Mouse (Mus musculus): ENCODE data around the gene Kcne1. TPM values are rescaled to one million over a fixed set of nuclear protein-coding genes. Genes with fewer than 3 reads are reported as not detected.
A peak's percentile ranks its signal among the peaks of the same experiment; 100 is the strongest.

Gene Kcne1
- polyA plus RNA-seq, 1 experiment from 2014 or later, result 0.60 TPM

- Histone ChIP-seq H3K27ac (no peak overlapping the region), H3K9ac (no peak overlapping the region), H3K4me3 (replicated peaks) (no peak overlapping the region), H3K4me1 (0 out of 2 replicates have a peak, but pooled peaks cover 2% of the 10 kb centered on the region), H3K9me3 (no peaks in the 10 kb centered on the region), H3K27me3 (replicated peaks) (no peaks in the 10 kb centered on the region), H3K4me2 (no peak overlapping the region), H3K36me3 (no peaks in the 10 kb centered on the region)
- WGBS, result 42% methylated on average over 7 of the region's 7 CpGs
- no peak for ATAC-seq (ENCODE audit: insufficient read depth, low FRiP score, low read depth)
Observed at GRCm38 (mm10) chr16:92324309-92325061, 34.8 kb downstream of the Kcne1 start.

DNA sequence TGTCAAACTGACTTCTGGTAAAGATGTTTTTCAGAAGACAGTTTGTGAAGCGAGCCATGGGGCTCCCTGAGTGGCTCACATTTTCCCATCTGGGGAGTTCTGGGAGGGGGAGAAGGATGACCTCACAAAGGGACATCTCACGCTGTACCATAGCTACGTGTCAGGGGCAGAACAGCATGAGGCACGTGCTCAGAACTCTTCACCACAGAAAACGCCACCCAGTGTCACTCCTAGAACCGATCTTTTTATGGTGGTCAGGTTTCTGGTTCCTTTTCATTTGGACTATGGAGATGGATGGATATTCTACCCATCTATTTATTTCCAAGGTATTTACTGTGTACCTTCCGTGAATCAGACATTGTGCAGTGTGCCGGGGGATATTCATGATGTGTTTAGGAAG, 37.9 kb downstream of the Kcne1 start, which contains the start of gene Fam243:
Gene Fam243, minus strand, starts transcription at position 101 of the 400 bp plus-strand sequence.
- H3K9ac ChIP-seq, result no peak within 1 kb of the TSS
- WGBS, result 90% methylated on average over 8 of the region's 8 CpGs
- no peaks in the 10 kb centered on the region for H3K36me3 ChIP-seq
- 0 out of 2 replicates have a peak, but pooled peaks cover 2% of the 10 kb centered on the region for H3K4me1 ChIP-seq
- no peaks in the 10 kb centered on the region for H3K27me3 ChIP-seq (replicated peaks)
- H3K27ac ChIP-seq, result no peak within 1 kb of the TSS
- no peaks in the 10 kb centered on the region for H3K9me3 ChIP-seq
- H3K4me3 ChIP-seq (replicated peaks), result no peak within 1 kb of the TSS
- ATAC-seq (ENCODE audit: insufficient read depth, low FRiP score, low read depth), result no peak
- H3K4me2 ChIP-seq, result no peak within 1 kb of the TSS

DNA sequence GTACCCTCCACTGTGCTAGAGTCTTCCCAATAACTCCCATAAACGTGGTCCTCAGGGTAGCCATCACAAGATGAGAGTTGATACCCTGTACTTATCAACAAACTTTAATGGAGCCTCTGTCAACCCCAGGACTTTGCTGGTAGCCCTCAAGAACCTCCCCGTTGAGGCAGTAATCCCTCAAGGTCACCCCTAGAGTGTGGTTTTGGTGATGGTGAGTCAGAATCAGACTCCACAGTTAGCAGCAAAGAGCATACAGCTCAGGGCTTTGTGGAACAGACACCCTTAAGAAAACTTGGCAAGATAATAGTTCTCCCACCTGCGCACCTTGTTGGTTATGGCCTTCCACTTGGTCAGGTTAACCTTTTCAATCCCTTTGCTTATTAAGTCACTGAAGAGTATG, 38.9 kb downstream of the Kcne1 start:
- Histone ChIP-seq H3K9me3 (no peaks in the 10 kb centered on the region), H3K4me2 (no peak overlapping the region), H3K9ac (no peak overlapping the region), H3K4me1 (0 out of 2 replicates have a peak, but pooled peaks cover 2% of the 10 kb centered on the region), H3K4me3 (replicated peaks) (no peak overlapping the region), H3K27me3 (replicated peaks) (no peaks in the 10 kb centered on the region), H3K36me3 (no peaks in the 10 kb centered on the region), H3K27ac (no peak overlapping the region)
- WGBS, result 79% methylated on average over 3 of the region's 3 CpGs
- no peak for ATAC-seq (ENCODE audit: insufficient read depth, low FRiP score, low read depth)

- no peak overlapping the region for H3K4me3 ChIP-seq (replicated peaks)
- no peak overlapping the region for H3K9ac ChIP-seq
- H3K4me2 ChIP-seq, result no peak overlapping the region
- H3K27ac ChIP-seq, result no peak overlapping the region
- H3K9me3 ChIP-seq, result no peaks in the 10 kb centered on the region
- H3K36me3 ChIP-seq, result no peaks in the 10 kb centered on the region
- WGBS, result 58% methylated on average over 20 of the region's 20 CpGs
- H3K4me1 ChIP-seq, result 0 out of 2 replicates have a peak, but pooled peaks cover 2% of the 10 kb centered on the region
- ATAC-seq (ENCODE audit: insufficient read depth, low FRiP score, low read depth), result no peak
- H3K27me3 ChIP-seq (replicated peaks), result no peaks in the 10 kb centered on the region
Observed at GRCm38 (mm10) chr16:92319353-92320109, 39.7 kb downstream of the Kcne1 start.

DNA sequence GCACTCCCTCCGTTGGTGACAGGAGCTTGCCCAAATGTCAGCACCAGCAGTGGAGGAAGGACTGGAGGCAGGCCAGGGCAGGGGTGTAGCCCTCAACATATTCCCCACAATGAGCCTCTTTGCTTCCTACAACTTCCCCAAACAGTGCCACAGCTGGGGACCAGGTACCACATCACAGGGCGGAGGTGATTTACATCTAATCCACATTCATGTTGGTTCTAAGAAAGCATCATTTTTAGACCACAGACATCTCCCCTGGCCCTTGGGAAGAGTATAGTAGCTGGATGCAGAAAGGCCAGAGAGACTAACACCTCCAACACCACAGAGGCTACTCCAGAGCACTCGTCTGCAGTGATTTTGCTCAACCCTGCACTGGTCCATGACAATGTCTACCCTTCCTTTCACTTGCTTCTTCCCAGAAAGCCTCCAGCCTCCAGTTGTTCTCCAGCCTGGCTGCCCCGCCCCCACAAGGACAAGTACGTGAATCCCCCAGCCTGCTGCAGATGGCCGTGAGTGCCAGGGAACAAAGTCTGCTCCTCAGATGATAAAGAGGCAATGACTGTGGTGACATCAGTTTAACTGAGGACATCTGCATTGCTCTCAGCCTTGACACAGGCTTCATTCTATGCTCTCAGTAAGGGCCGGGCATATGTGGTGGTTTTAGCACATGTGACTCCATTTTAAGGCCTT, 43.1 kb downstream of the Kcne1 start:
- no peak overlapping the region for H3K27ac ChIP-seq
- no peak for ATAC-seq (ENCODE audit: insufficient read depth, low FRiP score, low read depth)
- 71% methylated on average over 7 of the region's 7 CpGs for WGBS
- no peaks in the 10 kb centered on the region for H3K27me3 ChIP-seq (replicated peaks)
- H3K36me3 ChIP-seq, result peaks cover 5% of the 10 kb centered on the region; the same call in 1 of the 2 replicates
- H3K4me3 ChIP-seq (replicated peaks), result no peak overlapping the region
- no peaks in the 10 kb centered on the region for H3K4me1 ChIP-seq
- H3K4me2 ChIP-seq, result no peak overlapping the region
- H3K9me3 ChIP-seq, result no peaks in the 10 kb centered on the region
- no peak overlapping the region for H3K9ac ChIP-seq

DNA sequence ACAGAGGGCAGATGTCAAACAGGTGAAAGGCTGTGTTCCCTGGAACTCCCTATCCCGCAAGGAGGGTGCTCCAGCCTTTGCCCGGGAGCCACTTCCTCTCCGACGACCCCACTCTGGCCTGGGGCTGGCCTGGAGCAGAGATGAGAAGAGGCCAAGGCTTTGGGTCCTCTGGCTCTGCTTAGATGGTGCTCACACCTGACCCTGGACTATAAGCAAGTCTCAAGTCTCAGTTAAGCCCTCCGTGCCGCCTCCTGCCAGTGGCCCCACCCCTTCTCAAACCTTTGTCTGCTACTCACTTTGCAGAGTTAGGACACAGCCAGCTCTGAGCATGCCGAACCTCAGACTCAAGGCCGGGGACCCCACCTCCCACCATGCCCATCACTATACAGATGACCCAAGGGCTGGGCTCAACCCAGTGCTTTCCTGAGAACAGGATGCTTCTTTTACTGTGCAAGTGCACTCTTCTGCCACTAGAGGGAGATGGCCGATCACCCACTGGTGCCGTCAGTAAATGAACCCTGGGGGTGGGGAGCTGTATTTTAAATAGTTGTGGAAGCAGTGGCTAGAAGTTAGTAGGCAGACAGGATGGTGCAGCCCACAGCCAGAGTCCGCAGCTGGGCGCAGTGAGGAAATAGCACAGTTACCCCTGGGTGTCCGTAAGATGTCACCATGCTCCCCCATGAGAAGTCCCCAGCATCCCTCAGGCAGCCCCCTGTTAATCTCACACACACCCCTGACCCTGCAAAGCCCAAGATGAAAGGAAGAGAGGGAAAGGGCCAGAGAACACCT, 45.1 kb downstream of the Kcne1 start:
- ATAC-seq (ENCODE audit: insufficient read depth, low FRiP score, low read depth), result no peak; the same call in 1 of the 2 replicates
- H3K4me1 ChIP-seq, result no peaks in the 10 kb centered on the region
- peaks cover 9% of the 10 kb centered on the region; the same call in 1 of the 2 replicates for H3K36me3 ChIP-seq
- no peaks in the 10 kb centered on the region for H3K9me3 ChIP-seq
- H3K4me2 ChIP-seq, result no peak overlapping the region
- 55% methylated on average over 13 of the region's 13 CpGs for WGBS
- no peak overlapping the region for H3K9ac ChIP-seq
- no peak overlapping the region for H3K4me3 ChIP-seq (replicated peaks)
- no peaks in the 10 kb centered on the region for H3K27me3 ChIP-seq (replicated peaks)
- no peak overlapping the region for H3K27ac ChIP-seq

- Histone ChIP-seq H3K27ac (no peak overlapping the region), H3K27me3 (replicated peaks) (no peaks in the 10 kb centered on the region), H3K4me2 (no peak overlapping the region), H3K4me3 (replicated peaks) (no peak overlapping the region), H3K9ac (no peak overlapping the region), H3K36me3 (peaks cover 24% of the 10 kb centered on the region), H3K9me3 (no peaks in the 10 kb centered on the region), H3K4me1 (no peaks in the 10 kb centered on the region)
- WGBS, result 55% methylated on average over 4 of the region's 4 CpGs
- no peak for ATAC-seq (ENCODE audit: insufficient read depth, low FRiP score, low read depth)
Observed at GRCm38 (mm10) chr16:92309126-92309525, 50.1 kb downstream of the Kcne1 start.

DNA sequence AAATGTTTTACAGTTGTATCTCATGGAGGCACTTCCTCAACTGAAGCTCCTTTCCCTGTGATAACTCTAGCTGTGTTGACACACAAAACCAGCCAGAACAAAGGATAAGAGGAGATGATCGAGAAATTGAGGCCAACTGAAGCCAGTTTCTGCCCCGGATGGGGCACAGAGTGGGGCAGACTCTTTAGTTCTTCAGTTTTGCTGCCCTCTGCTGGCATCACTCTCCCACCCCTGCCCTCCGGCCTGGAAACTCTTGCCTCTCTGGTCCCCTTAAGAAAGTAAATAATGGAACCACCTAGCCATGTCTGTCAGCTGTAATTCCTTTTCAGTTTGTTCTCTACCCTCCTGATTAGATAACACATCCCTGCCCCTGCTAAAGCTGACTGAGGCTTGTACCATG, 51.3 kb downstream of the Kcne1 start:
- no peak for ATAC-seq (ENCODE audit: insufficient read depth, low FRiP score, low read depth)
- 76% methylated on average over 3 of the region's 3 CpGs for WGBS
- H3K36me3 ChIP-seq, result peaks cover 19% of the 10 kb centered on the region

GRCm38 (mm10) chr16:92305519-92305918, 53.7 kb downstream of the Kcne1 start:
- H3K9ac ChIP-seq, result no peak overlapping the region
- H3K4me2 ChIP-seq, result no peak overlapping the region
- no peak overlapping the region for H3K4me3 ChIP-seq (replicated peaks)
- H3K27ac ChIP-seq, result no peak overlapping the region
- 81% methylated on average over 2 of the region's 2 CpGs for WGBS
- peaks cover 19% of the 10 kb centered on the region for H3K36me3 ChIP-seq
- no peak for ATAC-seq (ENCODE audit: insufficient read depth, low FRiP score, low read depth)
- peaks cover 16% of the 10 kb centered on the region for H3K4me1 ChIP-seq
- no peaks in the 10 kb centered on the region for H3K9me3 ChIP-seq
- no peaks in the 10 kb centered on the region for H3K27me3 ChIP-seq (replicated peaks)

More for the DNA sequence above, 51.3 kb downstream of the Kcne1 start:
- no peak overlapping the region for H3K9ac ChIP-seq
- no peak overlapping the region for H3K4me2 ChIP-seq
- no peak overlapping the region for H3K4me3 ChIP-seq (replicated peaks)
- H3K4me1 ChIP-seq, result 0 out of 2 replicates have a peak, but pooled peaks cover under 1% of the 10 kb centered on the region
- H3K27me3 ChIP-seq (replicated peaks), result no peaks in the 10 kb centered on the region
- H3K27ac ChIP-seq, result no peak overlapping the region
- H3K9me3 ChIP-seq, result no peaks in the 10 kb centered on the region

DNA sequence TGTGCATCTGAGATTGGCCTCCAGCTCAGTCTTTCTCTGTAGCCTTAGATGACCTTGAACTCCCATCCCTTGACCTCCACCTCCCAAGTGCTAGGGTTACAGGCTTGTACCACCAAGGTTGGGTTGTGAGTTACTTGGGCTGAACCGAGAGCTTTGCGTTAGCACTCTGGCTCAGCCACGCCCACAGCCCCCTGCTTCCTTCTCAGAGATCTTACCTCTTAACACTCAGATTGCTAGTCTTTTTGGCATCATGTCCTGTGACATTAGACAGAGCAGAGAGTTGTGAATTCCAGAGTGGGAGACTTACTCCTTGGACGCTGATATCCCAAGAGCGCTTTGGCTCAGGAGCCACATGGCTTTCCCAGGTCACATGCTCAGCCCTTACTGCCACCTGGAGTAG, 56.8 kb downstream of the Kcne1 start:
- H3K4me3 ChIP-seq (replicated peaks), result peak overlapping the region; percentile 69
- H3K9me3 ChIP-seq, result no peaks in the 10 kb centered on the region
- 55% methylated on average over 5 of the region's 5 CpGs for WGBS

DNA sequence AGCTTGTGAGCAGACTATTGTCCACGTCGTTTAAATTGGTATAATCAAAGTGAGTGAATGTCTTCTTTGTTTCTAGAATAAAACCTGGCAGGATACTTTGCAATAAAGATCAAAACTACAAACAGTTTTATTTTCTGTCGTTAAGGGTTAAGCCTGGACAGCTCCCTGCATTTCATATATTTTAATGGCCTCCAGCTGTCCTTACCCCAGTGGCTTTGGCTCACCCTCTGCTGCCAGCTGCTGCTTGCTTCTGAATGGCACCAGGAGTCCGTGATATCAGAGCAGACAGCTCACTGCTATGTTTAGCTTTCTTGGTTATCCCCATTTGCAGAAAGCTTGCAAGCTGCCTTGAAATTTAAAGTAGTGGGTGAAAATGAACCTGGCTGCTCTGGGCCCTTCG, 57.3 kb downstream of the Kcne1 start:
- H3K9ac ChIP-seq, result peak overlapping the region; percentile 59; the same call in 1 of the 2 replicates
- H3K27ac ChIP-seq, result peak overlapping the region; percentile 55

More for the DNA sequence above, 56.8 kb downstream of the Kcne1 start:
- H3K27me3 ChIP-seq (replicated peaks), result no peaks in the 10 kb centered on the region
- ATAC-seq (ENCODE audit: insufficient read depth, low FRiP score, low read depth), result no peak; the same call in 1 of the 2 replicates
- H3K9ac ChIP-seq, result no peak overlapping the region
- H3K27ac ChIP-seq, result peak overlapping the region; percentile 55
- peaks cover 13% of the 10 kb centered on the region; the same call in 1 of the 2 replicates for H3K36me3 ChIP-seq
- H3K4me2 ChIP-seq, result peak overlapping the region; percentile 81
- H3K4me1 ChIP-seq, result peaks cover 16% of the 10 kb centered on the region

More for the DNA sequence above, 57.3 kb downstream of the Kcne1 start:
- peaks cover 13% of the 10 kb centered on the region; the same call in 1 of the 2 replicates for H3K36me3 ChIP-seq
- peak overlapping the region; percentile 69 for H3K4me3 ChIP-seq (replicated peaks)
- H3K27me3 ChIP-seq (replicated peaks), result no peaks in the 10 kb centered on the region
- H3K4me1 ChIP-seq, result peaks cover 16% of the 10 kb centered on the region
- 26% methylated on average over 5 of the region's 5 CpGs for WGBS
- H3K4me2 ChIP-seq, result peak overlapping the region; percentile 81
- H3K9me3 ChIP-seq, result no peaks in the 10 kb centered on the region
- ATAC-seq (ENCODE audit: insufficient read depth, low FRiP score, low read depth), result no peak; the same call in 1 of the 2 replicates
